Mouse (Mus musculus): ENCODE measurements around the gene Gm13212.
"Not testable (repeated sequence)": the region's sequence is repeated elsewhere in the genome, so short reads cannot be mapped to it uniquely, and the experiment has no call there.

DNA sequence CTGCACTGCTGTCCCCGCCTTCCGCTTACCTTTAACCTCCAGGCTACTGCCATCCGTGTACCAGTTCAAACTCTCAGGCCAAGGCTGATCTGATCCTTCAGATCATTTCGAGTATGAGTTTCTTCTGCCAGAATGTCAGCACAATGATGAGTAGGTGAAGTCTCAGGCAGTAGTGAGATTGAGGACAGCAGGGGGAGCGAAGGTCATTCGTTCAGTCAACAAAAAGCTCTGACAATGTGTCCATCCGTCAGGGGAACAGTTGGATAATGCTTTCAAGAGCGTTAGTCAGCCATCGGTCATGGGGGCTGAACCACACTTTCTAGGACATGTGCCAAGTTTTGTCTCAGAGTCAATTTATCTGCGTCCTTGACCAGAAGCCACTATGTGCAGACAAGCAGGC is 14.5 kb upstream of the Gm13212 start:
- not testable (repeated sequence) for TF ChIP-seq CTCF (IDR thresholded peaks at IDR 0.05; ENCODE audit: low read depth); EP300 (optimal IDR thresholded peaks at IDR 0.05)
